Mouse (Mus musculus) regulatory T cell (primary cell): ENCODE measurements at regions not wholly inside any gene's neighbourhood (a gene's known extent, or its start where the extent isn't known, plus 50 kb on each side); places are given as distances from the start of the nearest gene placed in this dataset.

ENCODE experiments used
- in situ Hi-C: fragments of 300-600 bp; cut with MboI, MseI; formaldehyde crosslinking; loops from one replicate; pipeline ENCODE4 v1.15.1; 2025; ENCODE audit warnings: high pct_unique_total_duplicates

DNA sequence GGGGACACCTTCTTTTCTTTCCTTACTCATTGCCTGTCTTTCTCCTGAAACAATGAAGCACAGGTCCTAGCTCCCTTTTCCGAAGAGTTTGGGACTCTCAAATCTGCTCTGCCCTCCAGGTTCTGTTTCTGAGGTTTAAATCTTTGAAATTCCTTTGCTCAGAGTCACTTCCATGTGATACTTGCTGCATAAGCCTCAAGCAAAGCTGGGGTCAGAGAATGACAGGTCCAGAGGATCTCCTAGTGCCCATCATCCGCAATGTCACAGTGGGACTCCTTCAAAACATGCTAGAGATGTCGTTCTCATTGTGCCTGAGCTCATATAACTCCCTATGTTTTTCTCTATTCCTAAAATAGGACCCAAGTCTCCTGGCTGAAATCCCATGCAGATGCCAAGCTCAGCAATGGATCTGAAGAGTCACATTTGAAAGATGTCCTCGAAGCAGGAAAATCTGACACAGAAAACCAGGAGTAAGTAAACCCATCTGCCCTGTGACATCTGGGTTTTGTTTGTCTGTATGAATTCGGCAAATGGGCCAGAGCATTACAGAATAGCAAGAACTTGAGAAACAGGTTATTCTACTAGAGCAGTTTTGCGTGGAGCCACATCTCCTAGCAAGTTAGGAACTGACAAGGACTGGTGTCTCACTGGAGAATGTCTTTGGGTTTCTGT is 634.6 kb downstream of the Epha4 start:
- in situ Hi-C loops = no loop called here

DNA sequence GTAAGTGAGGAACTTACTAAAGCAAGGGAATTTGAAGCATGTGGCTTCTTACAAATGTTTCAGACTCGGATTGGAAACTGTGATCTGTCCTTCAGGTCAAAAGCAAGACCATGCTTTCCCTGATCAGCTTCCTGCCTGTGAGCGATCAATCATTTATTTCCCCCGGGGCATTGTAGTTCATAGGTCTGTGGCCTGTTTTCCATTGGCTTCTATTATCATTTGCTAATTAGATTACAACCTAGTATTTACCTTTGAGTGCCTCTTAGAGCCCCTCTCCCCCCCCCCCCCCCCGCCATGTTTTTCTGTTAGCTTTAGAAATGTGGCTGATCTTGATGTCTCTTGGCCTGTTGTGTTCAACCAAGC is 634.1 kb downstream of the Epha4 start:
- in situ Hi-C loops = no loop called here

DNA sequence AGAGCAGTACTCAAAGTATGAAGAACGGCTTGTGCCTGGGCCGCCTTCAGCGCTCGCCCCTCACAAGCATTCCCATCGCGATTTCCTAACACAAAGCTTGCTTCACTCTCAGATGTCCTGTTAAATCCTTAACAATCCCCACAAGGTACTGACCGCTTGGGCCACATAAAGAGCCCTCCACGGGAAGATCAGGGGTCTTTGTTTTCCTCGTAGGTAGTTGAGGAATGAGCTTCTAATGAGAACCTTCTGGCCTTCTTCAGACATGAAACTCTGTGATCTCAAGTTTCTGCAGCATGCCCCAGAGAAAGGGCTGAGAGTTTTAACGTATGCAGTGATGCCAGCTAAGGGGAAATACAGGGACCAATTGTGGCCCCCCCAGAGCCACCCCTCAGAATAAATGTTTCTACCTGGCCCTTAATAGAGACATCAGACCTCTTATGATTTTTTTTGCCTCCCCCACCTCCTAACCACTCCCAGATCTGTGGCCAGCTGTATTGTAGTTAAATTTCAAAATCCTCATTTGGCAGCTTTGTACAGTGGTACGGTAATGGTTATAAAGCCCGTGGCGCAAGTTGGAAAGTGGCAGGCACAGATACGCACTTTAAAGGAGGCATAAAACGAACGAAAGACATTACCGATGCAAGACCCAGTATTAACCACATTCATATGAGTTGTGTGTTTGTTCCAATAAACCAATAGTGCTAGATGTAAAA is 618.6 kb downstream of the Epha4 start:
- in situ Hi-C loops = no loop called here

DNA sequence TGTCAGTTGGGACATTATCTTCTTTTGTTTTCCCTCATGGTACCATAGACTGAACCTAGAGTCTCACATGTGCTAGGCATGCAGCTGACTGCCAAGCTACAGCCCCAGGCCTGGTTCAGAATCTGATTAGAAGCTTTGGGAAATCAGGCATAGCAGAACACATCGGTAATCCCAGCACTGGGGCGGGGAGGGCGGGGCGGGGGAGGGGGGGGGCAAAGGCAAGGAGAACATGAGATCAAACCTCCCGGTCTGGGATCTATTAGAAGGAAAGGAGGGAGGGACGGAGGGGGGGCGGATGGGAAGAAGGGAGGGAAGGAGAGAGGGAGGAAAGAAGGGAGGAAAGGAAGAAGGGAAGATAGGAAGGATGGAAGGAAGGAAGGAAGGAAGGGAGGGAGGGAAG is 617.5 kb downstream of the Epha4 start:
- in situ Hi-C loops = no loop called here

- in situ Hi-C loops = no loop called here
Measured at GRCm38 (mm10) chr1:76911472-76911871, 603.4 kb downstream of the Epha4 start.

DNA sequence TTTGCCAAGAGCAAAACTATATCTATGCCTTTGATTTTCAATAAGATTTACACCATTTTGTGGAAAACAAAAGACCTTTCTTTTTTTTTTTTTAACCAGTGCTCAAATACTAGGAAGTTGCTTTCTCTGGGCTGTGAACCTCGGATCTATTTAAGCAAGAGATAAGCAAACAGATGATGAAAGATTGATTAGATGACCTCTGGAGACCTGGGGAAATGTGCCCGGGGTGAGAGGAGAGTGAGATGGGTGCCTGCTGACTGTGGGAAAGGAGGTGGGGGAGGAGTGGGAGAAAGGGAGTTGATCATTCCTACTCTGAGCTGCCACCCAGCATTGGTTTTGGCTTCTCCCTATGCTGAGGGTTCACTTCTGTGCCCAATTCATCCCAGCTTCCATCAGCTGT is 595.3 kb downstream of the Epha4 start:
- in situ Hi-C loops = no loop called here

DNA sequence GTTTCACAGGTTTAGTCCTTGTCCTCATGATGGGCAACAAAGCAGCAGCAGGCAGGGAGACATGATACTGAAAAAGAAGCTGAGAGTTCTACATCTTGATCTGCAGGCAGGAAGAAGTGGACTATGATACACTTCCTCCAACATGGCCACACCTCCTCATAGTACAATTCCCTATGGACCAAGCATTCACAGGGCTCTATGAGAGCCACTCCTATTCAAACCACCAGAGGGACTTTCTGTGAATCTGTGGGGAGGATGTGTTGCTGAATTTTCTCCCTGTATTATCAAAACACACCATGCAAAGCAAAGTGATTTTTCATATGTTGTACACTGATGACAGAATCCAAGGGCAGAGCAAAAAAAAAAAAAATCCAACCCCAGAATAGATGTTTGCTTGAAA is 594.3 kb downstream of the Epha4 start:
- in situ Hi-C loops = no loop called here

GRCm38 (mm10) chr1:76927041-76927440 is 587.8 kb downstream of the Epha4 start:
- in situ Hi-C loops = no loop called here

GRCm38 (mm10) chr1:76928035-76928434 is 586.9 kb downstream of the Epha4 start:
- in situ Hi-C loops = no loop called here

GRCm38 (mm10) chr1:76933460-76933859 is 581.4 kb downstream of the Epha4 start:
- in situ Hi-C loops = no loop called here

DNA sequence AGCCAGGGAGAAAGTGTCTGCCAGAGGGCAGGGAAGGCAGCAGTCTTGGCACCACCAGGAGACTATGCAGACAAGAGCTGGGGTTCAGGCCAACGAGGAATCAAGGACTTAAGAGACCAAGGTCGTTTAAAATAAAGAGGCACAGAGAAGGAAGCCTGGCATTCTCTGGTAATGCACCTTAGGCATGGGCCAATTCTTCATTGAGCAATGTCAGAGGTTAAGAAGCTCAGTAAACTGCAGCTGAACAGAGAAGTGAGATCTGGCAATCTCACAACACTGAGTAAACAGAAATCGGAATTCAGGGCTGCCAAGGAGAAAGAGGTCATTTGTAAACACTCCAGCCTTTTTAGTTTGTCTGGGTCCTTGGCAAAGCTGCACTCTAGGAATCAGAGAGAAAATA is 572.2 kb downstream of the Epha4 start:
- in situ Hi-C loops = no loop called here

DNA sequence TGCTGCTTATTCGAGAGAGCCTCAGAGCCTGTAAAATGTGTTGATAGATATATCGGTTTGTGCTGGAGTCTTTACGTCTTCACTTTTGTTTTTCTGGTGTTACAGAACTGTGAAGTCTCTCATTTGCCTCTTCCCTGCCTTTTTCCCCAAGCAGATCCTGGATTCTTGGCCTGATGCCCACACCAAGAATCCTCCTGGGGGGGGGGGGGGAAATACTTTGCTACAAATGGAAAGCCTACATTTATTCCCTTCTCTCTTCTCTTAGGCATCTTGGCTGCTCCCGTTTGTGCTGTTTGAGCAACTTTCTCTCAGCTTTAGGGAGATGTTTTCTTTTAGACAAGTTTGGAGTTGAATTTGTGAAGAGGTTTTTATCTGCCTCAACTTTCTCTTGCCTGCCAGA is 570.8 kb downstream of the Epha4 start:
- in situ Hi-C loops = no loop called here

GRCm38 (mm10) chr1:76955031-76955430 is 559.9 kb downstream of the Epha4 start:
- in situ Hi-C loops = no loop called here

GRCm38 (mm10) chr1:76957411-76957810 is 557.5 kb downstream of the Epha4 start:
- in situ Hi-C loops = no loop called here

DNA sequence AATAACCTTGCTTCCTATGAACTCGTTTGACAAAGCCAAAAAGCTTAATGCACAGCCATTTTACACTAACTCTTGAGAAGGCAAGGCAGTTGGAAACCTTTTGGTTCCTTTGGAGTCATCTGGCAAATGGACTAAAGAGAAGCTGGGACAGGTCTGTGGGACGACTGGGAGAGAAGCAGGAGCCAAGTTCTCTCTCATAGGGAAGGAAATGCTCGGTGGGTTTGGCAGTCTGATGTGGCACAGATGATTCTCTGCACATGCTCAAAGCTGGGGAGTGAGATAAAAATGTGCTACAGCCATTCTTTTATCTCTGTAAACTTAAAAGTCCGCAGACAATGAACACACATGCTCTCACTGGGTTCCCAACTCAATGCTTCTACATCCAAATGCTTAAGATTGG is 556.2 kb downstream of the Epha4 start:
- in situ Hi-C loops = no loop called here

DNA sequence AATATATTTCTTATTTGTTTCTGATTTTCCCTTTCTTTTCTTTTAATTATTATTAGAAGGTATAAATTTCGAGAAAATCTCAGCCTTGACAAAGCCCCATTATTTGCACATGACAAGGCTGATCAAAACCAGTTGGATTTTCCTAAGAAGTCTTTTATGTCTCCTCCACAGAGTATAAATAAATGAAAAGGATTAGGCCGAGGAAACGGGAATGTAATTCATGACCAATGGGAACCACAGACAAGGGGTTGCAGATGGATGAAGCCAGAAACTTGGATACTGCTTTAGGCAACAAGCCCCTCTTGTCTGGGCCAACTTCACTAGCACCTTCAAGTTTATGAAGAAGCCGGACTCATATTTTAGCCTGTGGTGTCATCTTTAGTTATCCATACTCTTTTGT is 542.4 kb downstream of the Epha4 start:
- in situ Hi-C loops = no loop called here

DNA sequence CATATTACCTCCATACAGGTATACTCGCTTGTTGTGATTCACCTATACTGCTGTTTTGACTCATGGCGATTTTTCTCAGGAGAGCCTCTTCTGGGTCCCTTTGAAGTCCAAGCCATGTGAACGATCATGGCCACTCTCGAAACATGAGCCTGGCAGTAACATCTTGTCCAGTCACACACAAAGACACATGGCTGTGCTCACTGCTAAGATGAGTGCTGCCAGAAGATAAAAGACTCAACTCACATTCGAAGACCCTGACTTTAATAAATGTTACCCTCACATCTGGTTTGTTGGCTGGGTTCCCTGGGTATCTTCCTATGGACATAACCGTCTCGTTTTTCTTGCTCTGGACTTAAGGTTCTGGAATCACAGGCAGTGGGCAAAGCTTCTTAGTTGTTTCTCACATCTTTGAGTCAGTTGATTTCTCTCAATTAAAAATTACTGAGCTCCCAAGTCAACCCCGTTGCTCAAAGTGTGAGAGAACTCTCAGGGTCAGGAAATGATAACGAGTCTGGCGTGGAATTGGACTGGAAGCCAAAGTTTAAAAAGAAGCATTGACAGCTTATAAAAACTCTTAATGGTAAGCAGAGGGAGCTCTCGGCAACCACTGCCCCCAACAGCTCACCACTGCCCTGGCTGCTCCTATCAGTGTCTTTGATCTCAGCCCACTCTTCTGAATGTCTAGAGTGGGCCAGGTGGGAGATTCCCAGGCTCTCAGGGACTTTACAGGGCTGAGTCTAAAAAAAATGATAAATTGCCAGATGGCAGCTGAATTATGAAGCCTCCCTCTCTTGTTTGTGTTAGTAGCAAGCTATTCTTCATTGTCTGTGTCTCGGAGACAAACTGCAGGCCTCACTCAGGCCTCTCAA is 539.6 kb downstream of the Epha4 start:
- in situ Hi-C loops = no loop called here

DNA sequence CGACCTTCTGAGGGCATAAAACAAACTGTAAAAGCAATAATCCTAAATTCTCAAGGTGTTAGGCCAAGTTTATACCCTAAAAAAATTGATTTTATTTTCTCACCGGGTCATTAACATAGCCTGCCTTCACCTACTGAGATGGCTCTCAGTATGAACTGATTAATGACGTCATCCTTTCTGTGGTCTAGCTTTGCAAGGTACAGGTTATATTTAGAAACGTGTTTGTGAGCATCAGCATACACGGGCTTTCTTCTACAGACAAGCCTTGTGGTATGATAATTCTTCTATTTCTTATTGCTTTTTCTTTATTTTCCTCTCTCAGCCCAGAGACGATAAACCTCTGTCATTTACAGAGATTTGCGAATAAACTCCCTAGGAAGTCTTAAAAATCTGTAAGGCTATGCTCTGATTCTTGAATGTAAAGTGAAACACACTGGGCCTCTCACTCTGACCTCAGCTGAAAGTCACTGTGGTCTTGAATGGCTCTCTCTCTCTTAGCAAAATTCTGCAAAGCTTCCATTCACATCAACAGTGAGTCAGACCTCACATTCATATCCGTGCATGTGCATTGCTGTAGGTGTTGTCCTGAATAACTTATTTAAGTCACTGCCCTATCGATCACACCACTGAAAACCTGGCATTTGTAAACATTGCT is 534.3 kb downstream of the Epha4 start:
- in situ Hi-C loops = loop anchor here (10.0 kb wide), 1 partner anchor 1324 kb away; no protein-coding TSS in a partner anchor

DNA sequence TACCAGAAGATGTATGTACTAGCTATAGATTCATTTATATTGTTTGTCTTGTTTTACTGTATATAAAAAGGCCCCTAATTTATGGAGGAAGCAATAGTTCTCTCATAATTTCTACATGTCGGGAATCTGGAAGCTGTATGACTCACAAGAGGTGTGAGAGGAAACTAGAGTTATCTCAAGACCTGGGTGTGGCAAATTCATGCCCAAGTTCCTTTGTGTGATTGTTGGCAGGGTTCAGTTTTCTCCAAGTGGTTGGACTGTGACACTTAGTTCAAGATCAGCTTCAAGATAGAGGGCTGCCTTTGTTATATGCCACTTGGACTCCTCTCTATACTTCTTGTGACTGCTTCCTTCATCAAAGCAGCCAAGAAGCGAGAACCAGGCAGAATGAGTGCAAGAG is 521.1 kb downstream of the Epha4 start:
- in situ Hi-C loops = no loop called here

DNA sequence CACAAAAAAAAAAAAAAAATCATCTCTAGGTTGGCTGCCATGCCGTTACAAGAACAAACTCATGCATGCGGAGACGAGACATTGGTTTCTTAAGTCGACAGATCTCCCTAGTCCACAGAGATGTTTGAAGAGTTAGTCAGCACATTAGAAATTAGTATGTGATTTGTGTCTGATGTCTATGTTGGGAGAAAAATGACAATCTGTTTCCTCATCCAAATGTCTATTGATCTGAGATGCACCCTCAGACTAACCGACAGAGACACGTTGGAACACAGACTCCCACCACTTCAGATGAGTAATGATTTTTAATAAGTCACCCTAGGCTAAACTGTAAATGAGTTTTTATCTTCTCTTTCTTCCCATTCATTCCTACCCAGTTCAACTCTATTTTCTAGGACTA is 506.9 kb downstream of the Epha4 start:
- in situ Hi-C loops = no loop called here

DNA sequence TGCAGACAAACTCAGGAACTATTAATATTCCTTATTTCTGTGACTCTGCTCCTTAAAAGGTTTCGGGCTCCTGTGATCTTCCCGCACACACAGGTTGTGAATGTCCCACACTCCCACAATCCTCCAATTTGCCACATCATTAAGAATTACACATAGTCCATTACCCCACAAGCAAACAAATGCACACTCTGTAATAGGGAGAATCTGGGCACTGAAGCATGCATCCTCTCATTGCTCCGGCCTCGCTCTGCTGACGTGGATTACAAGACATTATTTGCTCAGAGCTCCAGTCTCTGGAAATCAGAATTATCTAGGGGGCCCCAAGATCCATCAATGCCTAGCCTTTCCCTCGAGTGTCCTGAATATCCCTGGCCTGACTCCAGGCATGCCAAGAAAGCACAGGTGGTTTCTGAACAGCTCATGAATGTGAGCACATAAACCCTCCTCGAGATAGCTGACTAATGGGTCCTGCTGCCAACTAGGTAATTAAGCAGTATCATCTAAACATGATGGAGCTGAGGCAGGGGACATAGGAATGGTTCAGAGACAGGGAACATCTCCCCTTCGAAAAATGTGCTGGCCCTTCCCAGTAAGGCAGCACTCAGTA is 504.2 kb downstream of the Epha4 start:
- in situ Hi-C loops = no loop called here

- in situ Hi-C loops = no loop called here
Measured at GRCm38 (mm10) chr1:77027656-77028055, 487.2 kb downstream of the Epha4 start.
